9 mouse cellular contexts compared by ENCODE assay signal in genomic region chr16:84527375-84527774, GRCm38 (mm10). TPM values are rescaled to one million over a fixed set of nuclear protein-coding genes. Genes with fewer than 3 reads are reported as not detected.
DNase-seq lines count a peak whose midpoint lies in the region; ATAC-seq and TF ChIP-seq lines count a peak whose summit lies in the region.
"Had no signal": no experiment of that assay in that cellular context is flagged by ENCODE, and none has a peak within 500 bp of the region (broad histone marks: within the 10 kb centered on the region; RNA-seq: fewer than 3 reads in every experiment).

No protein-coding gene starts in this region.

- H3K4me3 ChIP-seq in heart, embryonic 12.5 days: no peak overlapping the region
- H3K4me3 ChIP-seq in E14TG2a.4 (replicated peaks; ENCODE audit: low read length): no peak overlapping the region

- peak; percentile 39 to 70 for DNase-seq in heart, postnatal 10 days
- DNase-seq in brain, adult 2 months (ENCODE audit: low read depth, low spot score): peak; percentile 48
- peak; percentile 42 to 56 for DNase-seq in left cerebral cortex, postnatal 25 days (ENCODE audit: low spot score in 2 of 2)
- peak; percentile 66 to 71 for DNase-seq in right cerebral cortex, adult 2 months (ENCODE audit: low spot score in 2 of 2)

- intact Hi-C loops in heart, postnatal 10 days (cut with DNase I): loop anchor here (1.0 to 10.0 kb wide), 2 partner anchors 32 to 347 kb away; no protein-coding TSS in a partner anchor
- intact Hi-C loops in left cerebral cortex, postnatal 25 days (cut with DNase I): loop anchor here (2.0 kb wide), 1 partner anchor 31 kb away; no protein-coding TSS in a partner anchor

- H3K27me3 ChIP-seq in heart, embryonic 12.5 days (replicated peaks): no peaks in the 10 kb centered on the region
- peaks cover 8% of the 10 kb centered on the region for H3K27me3 ChIP-seq in E14TG2a.4 (ENCODE audit: insufficient read depth, low read length)

- H3K9ac ChIP-seq in heart, embryonic 12.5 days: no peak overlapping the region

- H3K27ac ChIP-seq in heart, embryonic 12.5 days (ENCODE audit: poor library complexity, severe bottlenecking): no peak overlapping the region

- 54% methylated on average over 11 of the region's 11 CpGs for WGBS in heart, embryonic 12.5 days

- peak; percentile 71 for TF ChIP-seq CTCF in E14TG2a.4 (conservative IDR thresholded peaks at IDR 0.05; ENCODE audit: low read length)

- no peaks in the 10 kb centered on the region for H3K9me3 ChIP-seq in heart, embryonic 12.5 days (replicated peaks)
- no peaks in the 10 kb centered on the region for H3K9me3 ChIP-seq in E14TG2a.4 (ENCODE audit: low read length)

- no peaks in the 10 kb centered on the region for H3K36me3 ChIP-seq in heart, embryonic 12.5 days
- H3K36me3 ChIP-seq in E14TG2a.4 (ENCODE audit: insufficient read depth, low read length): no peaks in the 10 kb centered on the region

- no peak overlapping the region for H3K4me2 ChIP-seq in heart, embryonic 12.5 days

- H3K4me1 ChIP-seq in heart, embryonic 12.5 days (replicated peaks): no peaks in the 10 kb centered on the region
- no peaks in the 10 kb centered on the region for H3K4me1 ChIP-seq in E14TG2a.4 (replicated peaks; ENCODE audit: low read depth, low read length)

- no peak for ATAC-seq in heart, embryonic 12.5 days (ENCODE audit: insufficient number of reproducible peaks, low FRiP score)
- ATAC-seq in granulocyte monocyte progenitor cell, adult 5-6 weeks (replicated peaks; ENCODE audit: poor library complexity, severe bottlenecking): peak; percentile 86
- no peak for ATAC-seq in erythroid progenitor cell, adult 5-6 weeks (replicated peaks; ENCODE audit: low FRiP score, poor library complexity, severe bottlenecking)

RNA-seq across cellular contexts. Expression of gene A730009L09Rik, which starts 12.5 kb away (rescaled TPM):
- total RNA-seq in heart, postnatal 10 days (2021): not detected
- not detected in 2 replicates for polyA plus RNA-seq in heart, embryonic 12.5 days (2016; fragmentation: Nextera tagmentation; extraction: Ambion mirVana)
- not detected in 2 replicates for total RNA-seq in granulocyte monocyte progenitor cell, adult 5-6 weeks (2014; fragmentation: Nextera tagmentation)
- not detected in 2 replicates for total RNA-seq in granulocyte monocyte progenitor cell, adult 5-6 weeks (2017)
- under 1 TPM; 0.21 to 0.32 TPM for total RNA-seq in left cerebral cortex, postnatal 25 days (2021)
- total RNA-seq in erythroid progenitor cell, adult 5-6 weeks (2015; ENCODE audit: low replicate concordance): not detected in 2 replicates
- not detected in 2 replicates for total RNA-seq in erythroid progenitor cell, adult 5-6 weeks (2017; ENCODE audit: low replicate concordance)
- total RNA-seq: neutrophil, adult 5-6 weeks had no signal
